Mouse (Mus musculus) liver, embryonic 15.5 days (tissue): Measurements from ENCODE around the gene Nmrk1. TPM values are rescaled to one million over a fixed set of nuclear protein-coding genes. Genes with fewer than 3 reads are reported as not detected.

ENCODE experiments used
- ATAC-seq: fragments of 200-750 bp; cut with Nextera tagmentation; 2 replicates; pipeline ENCODE4 v1.8.0; 2017; ENCODE audit warnings: moderate number of reproducible peaks, mild to moderate bottlenecking, moderate library complexity; ENCODE audit not compliant: insufficient read depth
- H3K27ac ChIP-seq: fragments of 300-500 bp; sonication (generic); replicated peaks from 2 replicates; pipeline ENCODE4 v1.5.1; 2015; ENCODE audit warnings: mild to moderate bottlenecking, inconsistent platforms
- H3K27me3 ChIP-seq: fragments of 300-500 bp; sonication (generic); 2 replicates; pipeline ENCODE4 v1.6.1; 2015; ENCODE audit warnings: mild to moderate bottlenecking, inconsistent platforms
- H3K36me3 ChIP-seq: fragments of 300-500 bp; sonication (generic); replicated peaks from 2 replicates; pipeline ENCODE4 v1.6.1; 2015; ENCODE audit warnings: moderate library complexity, mild to moderate bottlenecking, inconsistent platforms
- H3K4me1 ChIP-seq: fragments of 300-500 bp; sonication (generic); replicated peaks from 2 replicates; pipeline ENCODE4 v1.6.1; 2015; ENCODE audit warnings: inconsistent platforms
- H3K4me2 ChIP-seq: fragments of 300-500 bp; sonication (generic); 2 replicates; pipeline ENCODE4 v1.6.1; 2015; ENCODE audit warnings: moderate library complexity, mild to moderate bottlenecking, inconsistent platforms
- H3K4me3 ChIP-seq: fragments of 300-500 bp; sonication (generic); replicated peaks from 2 replicates; pipeline ENCODE4 v1.5.1; 2015; ENCODE audit warnings: mild to moderate bottlenecking, inconsistent platforms
- H3K9ac ChIP-seq: fragments of 300-500 bp; sonication (generic); 2 replicates; pipeline ENCODE4 v1.6.1; 2015; ENCODE audit warnings: moderate library complexity, mild to moderate bottlenecking, inconsistent platforms
- H3K9me3 ChIP-seq: fragments of 300-500 bp; sonication (generic); replicated peaks from 2 replicates; pipeline ENCODE4 v1.6.1; 2016; ENCODE audit warnings: inconsistent platforms
- WGBS: fragments of 180-500 bp; shearing (Covaris S2); methylation state at CpG from one replicate; pipeline ENCODE4 v1.1.7; 2015; ENCODE audit warnings: mixed read lengths; ENCODE audit not compliant: insufficient replicate concordance; 5-methylcytosine and 5-hydroxymethylcytosine counted together
- polyA plus RNA-seq: library from polyadenylated mRNA; unstranded; fragments of >200 nt; fragmentation: Nextera tagmentation; extraction: Ambion mirVana; gene quantifications from 2 replicates; pipeline ENCODE4 v1.2.1, GENCODE M21; 2015

Gene Nmrk1
- polyA plus RNA-seq, 1 experiment from 2014 or later = 5.5 TPM

GRCm38 (mm10) chr19:18652592-18652991 lies 20.8 kb downstream of the Nmrk1 start:
- no peaks in the 10 kb centered on the region for H3K9me3 ChIP-seq
- H3K27ac ChIP-seq = no peak overlapping the region
- H3K4me3 ChIP-seq = no peak overlapping the region
- no peak overlapping the region for H3K9ac ChIP-seq
- H3K36me3 ChIP-seq = no peaks in the 10 kb centered on the region
- ATAC-seq = no peak
- no peaks in the 10 kb centered on the region for H3K27me3 ChIP-seq
- peaks cover 49% of the 10 kb centered on the region for H3K4me1 ChIP-seq
- 66% methylated on average over 4 of the region's 4 CpGs for WGBS
- no peak overlapping the region for H3K4me2 ChIP-seq

- WGBS = 46% methylated on average over 6 of the region's 6 CpGs
- H3K9me3 ChIP-seq = no peaks in the 10 kb centered on the region
- H3K27ac ChIP-seq = no peak overlapping the region
- H3K4me2 ChIP-seq = no peak overlapping the region
- H3K4me3 ChIP-seq = no peak overlapping the region
- H3K4me1 ChIP-seq = peaks cover 44% of the 10 kb centered on the region
- ATAC-seq = no peak
- no peaks in the 10 kb centered on the region for H3K36me3 ChIP-seq
- no peaks in the 10 kb centered on the region for H3K27me3 ChIP-seq
- no peak overlapping the region for H3K9ac ChIP-seq
Measured at GRCm38 (mm10) chr19:18653058-18653457, 21.3 kb downstream of the Nmrk1 start.

- no peaks in the 10 kb centered on the region for H3K36me3 ChIP-seq
- no peak overlapping the region for H3K4me2 ChIP-seq
- H3K27me3 ChIP-seq = no peaks in the 10 kb centered on the region
- H3K4me3 ChIP-seq = no peak overlapping the region
- 82% methylated on average over 8 of the region's 8 CpGs for WGBS
- H3K4me1 ChIP-seq = peaks cover 34% of the 10 kb centered on the region
- H3K27ac ChIP-seq = no peak overlapping the region
- H3K9ac ChIP-seq = no peak overlapping the region
- H3K9me3 ChIP-seq = no peaks in the 10 kb centered on the region
- no peak for ATAC-seq
Measured at GRCm38 (mm10) chr19:18654330-18654729, 22.6 kb downstream of the Nmrk1 start.

DNA sequence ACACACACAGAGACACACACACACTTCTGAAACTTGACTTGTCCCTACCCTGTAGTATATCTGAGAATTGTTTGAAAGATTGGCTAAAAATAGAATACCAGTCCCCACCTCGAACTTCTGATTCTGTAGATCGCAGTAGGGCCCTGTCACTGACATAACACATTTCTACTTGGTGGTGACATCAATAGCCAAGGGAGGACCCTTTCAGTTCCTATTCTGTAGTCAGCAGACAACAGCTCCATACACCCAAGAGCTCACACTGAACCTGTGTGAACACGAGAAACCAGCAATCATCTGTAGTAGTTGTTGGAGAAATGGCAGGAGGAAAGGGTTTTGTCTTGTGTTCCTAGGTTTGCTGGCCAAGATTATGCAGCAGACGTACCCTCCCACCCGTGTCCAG lies 23.2 kb downstream of the Nmrk1 start:
- WGBS = 45% methylated on average over 5 of the region's 5 CpGs
- H3K9me3 ChIP-seq = no peaks in the 10 kb centered on the region
- H3K4me3 ChIP-seq = no peak overlapping the region
- ATAC-seq = no peak
- no peaks in the 10 kb centered on the region for H3K36me3 ChIP-seq
- H3K4me1 ChIP-seq = peaks cover 29% of the 10 kb centered on the region
- no peak overlapping the region for H3K4me2 ChIP-seq
- H3K9ac ChIP-seq = no peak overlapping the region
- no peak overlapping the region for H3K27ac ChIP-seq
- H3K27me3 ChIP-seq = no peaks in the 10 kb centered on the region

GRCm38 (mm10) chr19:18655999-18656398 lies 24.2 kb downstream of the Nmrk1 start:
- ATAC-seq = no peak
- Histone ChIP-seq H3K36me3 (no peaks in the 10 kb centered on the region), H3K4me3 (no peak overlapping the region), H3K27ac (no peak overlapping the region), H3K4me2 (no peak overlapping the region), H3K9me3 (no peaks in the 10 kb centered on the region), H3K9ac (no peak overlapping the region), H3K27me3 (no peaks in the 10 kb centered on the region), H3K4me1 (peaks cover 19% of the 10 kb centered on the region)
- 68% methylated on average over 7 of the region's 7 CpGs for WGBS

DNA sequence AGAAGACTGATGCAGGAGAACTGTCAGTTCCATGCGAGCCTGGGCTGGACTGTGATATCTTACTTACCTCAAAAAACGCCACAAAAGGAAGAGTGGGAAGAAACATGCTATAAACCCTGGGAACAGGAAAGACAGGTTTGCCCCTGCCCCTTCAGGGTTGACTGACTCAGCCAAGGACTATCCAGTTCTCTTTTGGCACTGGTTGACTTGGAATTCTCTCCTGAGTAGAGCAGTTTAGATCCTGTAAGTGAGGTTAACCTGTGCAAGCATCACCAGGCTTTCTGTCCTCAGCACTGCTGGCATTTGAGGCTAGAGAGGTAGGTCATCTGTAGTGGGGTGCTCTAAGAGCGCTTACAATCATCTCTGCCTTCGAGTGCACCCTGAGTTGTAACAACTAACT lies 26.7 kb downstream of the Nmrk1 start:
- Histone ChIP-seq H3K4me2 (no peak overlapping the region), H3K9ac (no peak overlapping the region), H3K9me3 (no peaks in the 10 kb centered on the region), H3K4me1 (peaks cover 10% of the 10 kb centered on the region), H3K27ac (no peak overlapping the region), H3K4me3 (no peak overlapping the region), H3K36me3 (no peaks in the 10 kb centered on the region), H3K27me3 (no peaks in the 10 kb centered on the region)
- no peak for ATAC-seq
- 57% methylated on average over 4 of the region's 4 CpGs for WGBS

- Histone ChIP-seq H3K9ac (no peak overlapping the region), H3K4me3 (no peak overlapping the region), H3K9me3 (no peaks in the 10 kb centered on the region), H3K27ac (no peak overlapping the region), H3K4me2 (no peak overlapping the region), H3K27me3 (no peaks in the 10 kb centered on the region), H3K36me3 (no peaks in the 10 kb centered on the region), H3K4me1 (peaks cover 8% of the 10 kb centered on the region)
- WGBS = 0% methylated on average over 1 of the region's 1 CpGs
- peak; percentile 68 for ATAC-seq
Measured at GRCm38 (mm10) chr19:18659349-18659748, 27.6 kb downstream of the Nmrk1 start.

GRCm38 (mm10) chr19:18660466-18660865 lies 28.7 kb downstream of the Nmrk1 start:
- 83% methylated on average over 3 of the region's 3 CpGs for WGBS
- H3K27me3 ChIP-seq = no peaks in the 10 kb centered on the region

DNA sequence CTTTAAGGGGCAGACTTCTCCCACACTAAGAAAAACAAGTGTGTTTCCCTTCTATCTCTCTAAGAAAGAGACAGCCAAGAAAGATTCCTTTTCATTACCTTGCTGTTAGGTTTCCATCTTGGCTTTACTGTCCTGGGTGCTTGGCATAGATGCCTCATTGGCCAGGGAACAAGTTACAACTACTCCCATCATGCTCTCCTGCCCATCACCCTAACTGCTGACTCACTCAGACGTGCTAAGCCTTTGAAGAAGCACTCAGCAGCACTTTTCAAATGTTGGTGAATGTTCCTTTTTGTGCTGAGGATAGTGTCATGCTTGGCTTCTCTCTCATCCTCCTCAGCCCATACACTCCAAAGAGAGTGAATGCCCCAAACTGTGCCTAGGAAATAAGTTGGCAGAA lies 29.9 kb downstream of the Nmrk1 start:
- Histone ChIP-seq H3K27ac (no peak overlapping the region), H3K36me3 (no peaks in the 10 kb centered on the region), H3K27me3 (no peaks in the 10 kb centered on the region), H3K4me3 (no peak overlapping the region), H3K4me1 (peaks cover 3% of the 10 kb centered on the region), H3K4me2 (no peak overlapping the region), H3K9me3 (no peaks in the 10 kb centered on the region), H3K9ac (no peak overlapping the region)
- 20% methylated on average over 1 of the region's 1 CpGs for WGBS
- no peak for ATAC-seq

More at GRCm38 (mm10) chr19:18660466-18660865, 28.7 kb downstream of the Nmrk1 start:
- H3K36me3 ChIP-seq = no peaks in the 10 kb centered on the region
- H3K27ac ChIP-seq = no peak overlapping the region
- ATAC-seq = no peak
- no peaks in the 10 kb centered on the region for H3K9me3 ChIP-seq
- H3K4me3 ChIP-seq = no peak overlapping the region
- H3K4me2 ChIP-seq = no peak overlapping the region
- no peak overlapping the region for H3K9ac ChIP-seq
- H3K4me1 ChIP-seq = peaks cover 3% of the 10 kb centered on the region

GRCm38 (mm10) chr19:18663904-18664303 lies 32.2 kb downstream of the Nmrk1 start:
- Histone ChIP-seq H3K9ac (no peak overlapping the region), H3K36me3 (no peaks in the 10 kb centered on the region), H3K4me2 (no peak overlapping the region), H3K4me1 (peaks cover 3% of the 10 kb centered on the region), H3K4me3 (no peak overlapping the region), H3K9me3 (no peaks in the 10 kb centered on the region), H3K27me3 (no peaks in the 10 kb centered on the region), H3K27ac (no peak overlapping the region)
- ATAC-seq = no peak
- WGBS = 31% methylated on average over 2 of the region's 2 CpGs

GRCm38 (mm10) chr19:18666966-18667365 lies 35.2 kb downstream of the Nmrk1 start:
- peaks cover 12% of the 10 kb centered on the region for H3K4me1 ChIP-seq
- H3K27me3 ChIP-seq = no peaks in the 10 kb centered on the region
- H3K9me3 ChIP-seq = no peaks in the 10 kb centered on the region
- WGBS = 75% methylated on average over 7 of the region's 7 CpGs
- H3K27ac ChIP-seq = no peak overlapping the region
- no peak overlapping the region for H3K4me2 ChIP-seq
- H3K36me3 ChIP-seq = no peaks in the 10 kb centered on the region
- H3K9ac ChIP-seq = no peak overlapping the region
- H3K4me3 ChIP-seq = no peak overlapping the region
- no peak for ATAC-seq

DNA sequence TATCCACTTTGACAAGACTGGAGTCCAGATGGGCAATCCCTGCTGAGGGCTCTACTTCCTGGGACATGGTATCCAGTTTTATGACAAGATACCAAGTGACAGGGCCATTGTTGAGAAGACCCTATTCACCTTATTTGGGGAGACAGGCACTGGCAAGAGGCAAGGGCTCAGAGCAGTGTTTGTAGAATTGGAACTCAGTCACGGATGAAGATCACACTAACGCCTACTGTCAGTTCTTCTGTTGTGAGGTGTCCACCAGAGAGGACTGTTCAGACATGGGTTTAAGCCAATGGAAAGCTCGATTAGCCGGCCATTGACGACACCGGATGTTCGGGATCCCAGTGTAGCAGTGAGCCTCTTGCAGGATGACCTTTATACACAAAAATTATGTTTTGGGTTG lies 37.8 kb downstream of the Nmrk1 start:
- H3K4me1 ChIP-seq = peaks cover 26% of the 10 kb centered on the region
- 83% methylated on average over 7 of the region's 7 CpGs for WGBS
- H3K4me2 ChIP-seq = no peak overlapping the region
- no peak overlapping the region for H3K4me3 ChIP-seq
- no peaks in the 10 kb centered on the region for H3K27me3 ChIP-seq
- H3K27ac ChIP-seq = 0 out of 2 replicates have a peak overlapping the region, but pooled peaks have one; percentile 0
- no peaks in the 10 kb centered on the region for H3K9me3 ChIP-seq
- no peak for ATAC-seq
- H3K9ac ChIP-seq = no peak overlapping the region
- H3K36me3 ChIP-seq = no peaks in the 10 kb centered on the region
